Mouse (Mus musculus): Measurements from ENCODE around the gene Ankrd34a.
A peak's percentile ranks its signal among the peaks of the same experiment; 100 is the strongest.

Ankrd34a gene

DNA sequence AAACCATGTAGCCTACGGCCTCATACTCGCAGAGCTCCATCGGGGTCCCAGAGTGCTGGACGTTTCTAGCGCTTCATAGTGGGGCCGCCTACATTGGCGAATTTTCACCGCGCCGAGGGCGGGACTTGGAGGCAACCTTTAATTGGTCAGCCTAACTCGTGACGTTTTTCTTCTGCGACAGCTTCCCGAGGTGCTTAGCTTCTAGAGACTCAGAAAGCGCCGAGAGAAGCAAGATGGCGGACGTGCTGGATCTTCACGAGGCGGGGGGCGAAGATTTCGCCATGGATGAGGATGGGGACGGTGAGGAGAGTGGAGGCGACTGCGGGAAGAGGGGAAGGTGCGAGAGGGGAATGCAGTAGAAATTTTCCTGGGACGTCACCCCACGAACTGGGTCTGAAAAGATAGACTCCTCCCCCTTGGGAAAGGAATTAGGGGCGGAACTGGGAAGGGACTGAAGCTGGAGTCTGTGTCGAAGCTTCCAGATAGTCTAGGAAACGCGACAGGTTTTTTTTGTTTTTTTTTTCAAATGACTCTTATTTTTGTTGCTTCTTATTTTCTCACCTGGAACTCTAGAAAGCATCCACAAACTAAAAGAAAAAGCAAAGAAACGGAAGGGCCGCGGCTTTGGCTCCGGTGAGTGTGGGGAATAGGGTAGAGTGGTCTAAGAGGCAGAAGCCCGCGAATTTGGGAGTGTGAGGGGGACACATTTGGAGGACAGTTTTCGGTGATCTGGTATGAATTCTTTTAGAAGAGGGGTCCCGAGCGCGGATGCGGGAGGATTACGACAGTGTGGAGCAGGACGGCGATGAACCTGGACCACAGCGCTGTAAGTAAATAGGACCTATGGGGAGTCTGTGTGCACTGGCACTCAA, 33.5 kb downstream of the Ankrd34a start, which contains the start of gene Rbm8a:
Gene Rbm8a, plus strand, starts transcription at position 205 of the 872 bp plus-strand sequence.
- DNase-seq = peak; percentile 98

- DNase-seq = no peak
These were observed 35.6 kb downstream of the Ankrd34a start for GRCm38 (mm10) chr3:96632058-96632457.

- DNase-seq = no peak
These were observed 37.6 kb downstream of the Ankrd34a start for GRCm38 (mm10) chr3:96634015-96634414.

- DNase-seq = peak; percentile 94
These were observed 38.8 kb downstream of the Ankrd34a start, which contains the start of the genes Pex11b and Gm42957 for GRCm38 (mm10) chr3:96634928-96635879. TSS of gene Pex11b (plus strand) at chr3:96635376. TSS of gene Gm42957 (plus strand) at chr3:96635474.

DNA sequence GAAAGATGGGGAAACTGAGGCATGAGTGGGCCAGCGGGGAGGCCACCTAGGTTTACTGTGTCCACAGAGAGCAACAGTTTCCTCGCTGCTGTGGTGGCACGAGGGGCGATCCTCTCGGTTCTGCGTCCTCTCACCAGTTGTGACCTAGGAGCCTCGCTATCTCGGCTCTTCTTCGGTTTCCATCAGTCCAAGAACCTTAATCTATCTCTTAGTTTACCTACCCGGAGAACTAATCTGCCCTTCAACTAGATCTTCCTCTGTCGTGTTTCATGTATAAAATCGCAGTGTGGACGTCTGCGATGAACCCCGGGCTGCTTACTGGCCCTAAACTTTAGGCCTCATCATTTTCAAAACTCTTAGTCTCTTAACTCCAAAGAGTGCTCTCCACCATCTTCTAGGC, 39.5 kb downstream of the Ankrd34a start:
- DNase-seq = no peak

DNA sequence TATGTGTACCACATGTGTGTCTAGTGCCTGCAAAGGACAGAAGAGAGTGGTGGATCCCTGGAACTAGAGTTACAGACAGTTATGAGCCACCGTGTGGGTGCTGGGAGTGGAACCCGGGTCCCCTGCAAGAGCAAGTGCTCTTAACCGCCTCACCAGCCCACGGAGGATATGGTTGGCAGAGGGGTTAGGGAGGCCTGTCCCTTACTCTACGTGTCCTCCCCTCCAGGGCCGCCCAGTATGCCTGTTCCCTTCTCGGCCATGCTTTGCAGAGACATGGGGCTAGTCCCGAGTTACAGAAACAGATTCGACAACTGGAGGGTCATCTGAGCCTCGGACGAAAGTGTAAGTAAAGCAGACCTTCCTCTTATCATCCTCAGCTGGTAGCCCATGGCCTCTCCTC, 40.0 kb downstream of the Ankrd34a start:
- DNase-seq = peak; percentile 7

DNA sequence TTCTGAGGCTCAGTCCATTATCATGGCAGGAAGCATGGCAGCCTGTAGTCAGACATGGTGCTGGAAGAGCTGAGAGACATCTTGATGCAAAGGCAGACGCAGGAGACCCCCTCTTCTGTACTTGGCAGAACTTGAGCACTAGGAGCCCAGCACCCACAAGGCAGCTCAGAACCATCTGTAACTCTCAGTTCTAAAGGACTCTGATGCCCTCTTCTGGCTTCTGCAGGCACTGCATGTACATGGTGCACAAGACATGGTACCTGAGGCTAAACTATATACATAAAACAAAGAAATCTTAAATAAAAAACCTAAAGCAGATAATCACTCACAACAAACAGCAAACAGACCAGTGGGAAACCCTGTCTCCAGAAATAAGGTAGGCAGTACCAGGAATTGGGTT, 42.8 kb downstream of the Ankrd34a start:
- peak; percentile 69 for DNase-seq

DNA sequence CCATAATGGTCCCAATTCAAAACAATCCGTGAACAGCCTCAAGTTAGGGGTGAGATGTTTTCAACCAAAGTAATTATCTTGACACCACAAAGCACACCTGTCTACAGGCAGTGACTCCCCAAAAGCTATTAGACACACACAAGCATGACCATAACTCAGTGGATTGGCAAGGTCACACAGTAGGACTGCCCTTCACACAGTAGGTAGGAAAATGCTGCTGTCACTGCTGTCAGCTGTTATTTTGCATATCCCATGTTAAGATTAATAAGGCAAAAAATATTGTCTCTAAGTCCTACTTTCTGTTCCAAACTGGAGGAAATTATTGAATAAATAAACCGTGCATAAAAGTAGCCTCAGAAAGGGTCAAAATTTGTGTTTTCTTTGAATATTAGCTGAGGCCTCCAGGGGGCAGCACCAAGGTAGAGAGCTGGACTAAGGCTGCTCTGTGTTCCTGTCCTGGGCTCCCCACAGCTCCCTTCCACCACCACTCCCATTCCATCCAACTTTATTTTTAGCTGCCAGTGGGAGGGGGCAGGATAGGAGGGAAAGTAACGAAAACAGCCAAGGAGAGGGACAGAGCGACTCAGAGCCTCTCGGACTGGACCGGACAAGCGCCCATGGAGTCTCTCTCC, 48.7 kb downstream of the Ankrd34a start, which contains the start of gene Itga10:
Gene Itga10, plus strand, starts transcription at position 567 of the 632 bp plus-strand sequence.
- DNase-seq = peak; percentile 52

GRCm38 (mm10) chr3:96647365-96647764, 50.9 kb downstream of the Ankrd34a start:
- DNase-seq = no peak
